Comparison of ENCODE assay signal across 20 mouse cellular contexts in genomic region chr6:146300961-146301360, GRCm38 (mm10).
DNase-seq lines count a peak whose midpoint lies in the region; ATAC-seq lines count a peak whose summit lies in the region.
"Had no signal": no experiment of that assay in that cellular context is flagged by ENCODE, and none has a peak within 500 bp of the region (broad histone marks: within the 10 kb centered on the region; RNA-seq: fewer than 3 reads in every experiment).

No protein-coding gene starts in this region.

- H3K4me2 ChIP-seq in kidney, embryonic 15.5 days: no peak overlapping the region
- H3K4me2 ChIP-seq in midbrain, embryonic 16.5 days (ENCODE audit: low read length): no peak overlapping the region
- H3K4me2 ChIP-seq: embryonic facial prominence, embryonic 15.5 days; heart, embryonic 13.5 days; hindbrain, embryonic 14.5 days had no signal

- H3K27ac ChIP-seq in kidney, embryonic 15.5 days: no peak overlapping the region
- no peak overlapping the region; the same call in 1 of the 2 replicates for H3K27ac ChIP-seq in midbrain, embryonic 10.5 days (replicated peaks)
- H3K27ac ChIP-seq in midbrain, embryonic 16.5 days (ENCODE audit: low read length): no peak overlapping the region
- H3K27ac ChIP-seq: embryonic facial prominence, embryonic 15.5 days; forebrain, embryonic 10.5 days; gastrocnemius, adult 2 months; heart, embryonic 13.5 days; hindbrain, embryonic 14.5 days had no signal

- no peaks in the 10 kb centered on the region for H3K27me3 ChIP-seq in kidney, embryonic 15.5 days
- H3K27me3 ChIP-seq in midbrain, embryonic 10.5 days (ENCODE audit: low read depth, poor library complexity, severe bottlenecking): no peaks in the 10 kb centered on the region
- no peaks in the 10 kb centered on the region for H3K27me3 ChIP-seq in midbrain, embryonic 16.5 days (ENCODE audit: control insufficient read depth, insufficient read depth, low read depth, low read length)
- H3K27me3 ChIP-seq: embryonic facial prominence, embryonic 15.5 days; heart, embryonic 13.5 days had no signal

- H3K4me3 ChIP-seq in kidney, embryonic 15.5 days (replicated peaks): no peak overlapping the region
- H3K4me3 ChIP-seq in midbrain, embryonic 10.5 days: no peak overlapping the region
- H3K4me3 ChIP-seq in midbrain, embryonic 16.5 days (ENCODE audit: low read depth, low read length): no peak overlapping the region
- H3K4me3 ChIP-seq: embryonic facial prominence, embryonic 15.5 days; erythroblast, embryonic 14.5 days; forebrain, embryonic 10.5 days; gastrocnemius, adult 2 months; heart, embryonic 13.5 days had no signal

- ATAC-seq in kidney, embryonic 15.5 days (replicated peaks; ENCODE audit: low FRiP score): peak; percentile 59
- no peak for ATAC-seq in midbrain, embryonic 16.5 days
- ATAC-seq: forebrain, embryonic 14.5 days had no signal

- DNase-seq in embryo, embryonic 10.5 days (ENCODE audit: low spot score): peak; percentile 33
- DNase-seq in embryo, embryonic 9.5 days (ENCODE audit: extremely low spot score): no peak
- DNase-seq in kidney, postnatal 25 days: no peak
- DNase-seq in midbrain, embryonic 10.5 days (ENCODE audit: low spot score): peak; percentile 31
- no peak for DNase-seq in thymus, postnatal 4 days
- DNase-seq: adrenal gland, postnatal 10 days; cerebellum, adult 11 months; cerebellum, adult 8-10 months; cerebellum, postnatal 25 days; gastrocnemius, adult 2 months; gastrocnemius, postnatal 25 days; heart, postnatal 4 days had no signal

- H3K4me1 ChIP-seq in kidney, embryonic 15.5 days: peaks cover 17% of the 10 kb centered on the region
- H3K4me1 ChIP-seq in midbrain, embryonic 10.5 days: 0 out of 2 replicates have a peak, but pooled peaks cover 9% of the 10 kb centered on the region
- H3K4me1 ChIP-seq in midbrain, embryonic 16.5 days (ENCODE audit: control insufficient read depth, insufficient read depth, low read length): no peaks in the 10 kb centered on the region; the same call in 1 of the 2 replicates

- H3K36me3 ChIP-seq in kidney, embryonic 15.5 days: no peaks in the 10 kb centered on the region
- H3K36me3 ChIP-seq in midbrain, embryonic 10.5 days: no peaks in the 10 kb centered on the region
- no peaks in the 10 kb centered on the region for H3K36me3 ChIP-seq in midbrain, embryonic 16.5 days (ENCODE audit: control insufficient read depth, insufficient read depth, low read length)
- H3K36me3 ChIP-seq: embryonic facial prominence, embryonic 15.5 days; forebrain, embryonic 10.5 days had no signal

- no peaks in the 10 kb centered on the region for H3K9me3 ChIP-seq in kidney, embryonic 15.5 days (replicated peaks)
- no peaks in the 10 kb centered on the region for H3K9me3 ChIP-seq in midbrain, embryonic 10.5 days (replicated peaks)
- H3K9me3 ChIP-seq in midbrain, embryonic 16.5 days (replicated peaks; ENCODE audit: control insufficient read depth, low read length, poor library complexity, severe bottlenecking): no peaks in the 10 kb centered on the region
- H3K9me3 ChIP-seq: embryonic facial prominence, embryonic 15.5 days had no signal

- no peak overlapping the region for H3K9ac ChIP-seq in kidney, embryonic 15.5 days
- no peak overlapping the region for H3K9ac ChIP-seq in midbrain, embryonic 16.5 days (ENCODE audit: low read depth, low read length)
- H3K9ac ChIP-seq: embryonic facial prominence, embryonic 15.5 days; heart, embryonic 13.5 days; hindbrain, embryonic 14.5 days had no signal

Comparison
In these comparisons a context has a peak if more than half of its experiments do, and no peak if none do; other contexts are left out.
1. DNase-seq: peak in embryo, embryonic 10.5 days (single experiment) and midbrain, embryonic 10.5 days (single experiment); none in embryo, embryonic 9.5 days (single experiment), kidney, postnatal 25 days (0 of 2) and thymus, postnatal 4 days (single experiment).